Mouse (Mus musculus) cerebellum, adult (tissue): ENCODE measurements at regions not wholly inside any gene's neighbourhood (a gene's known extent, or its start where the extent isn't known, plus 50 kb on each side); places are given as distances from the start of the nearest gene placed in this dataset.
"Not testable (repeated sequence)": the region's sequence is repeated elsewhere in the genome, so short reads cannot be mapped to it uniquely, and the experiment has no call there.

ENCODE experiments used
- ATAC-seq: cut with Nextera tagmentation; 2 replicates; pipeline ENCODE4 v1.9.2; 2017; ENCODE audit warnings: mild to moderate bottlenecking, moderate library complexity, mixed read lengths; ENCODE audit not compliant: insufficient number of reproducible peaks, low FRiP score, low TSS enrichment

GRCm38 (mm10) chr17:84844950-84845349, 54.4 kb upstream of the Lrpprc start:
- ATAC-seq: no peak

- no peak for ATAC-seq
Measured at GRCm38 (mm10) chr17:84846141-84846540, 55.6 kb upstream of the Lrpprc start.

- no peak for ATAC-seq
Measured at GRCm38 (mm10) chr17:84848385-84849030, 57.9 kb upstream of the Lrpprc start.

- ATAC-seq: no peak
Measured at GRCm38 (mm10) chr17:84849031-84849405, 58.4 kb upstream of the Lrpprc start.

GRCm38 (mm10) chr17:84850464-84850863, 59.9 kb upstream of the Lrpprc start:
- no peak for ATAC-seq

GRCm38 (mm10) chr17:84850893-84851292, 60.3 kb upstream of the Lrpprc start:
- ATAC-seq: no peak

- ATAC-seq: no peak
Measured at GRCm38 (mm10) chr17:84856971-84857370, 66.4 kb upstream of the Lrpprc start.

- ATAC-seq: no peak
Measured at GRCm38 (mm10) chr17:84858830-84859229, 68.2 kb upstream of the Lrpprc start.

- no peak for ATAC-seq
Measured at GRCm38 (mm10) chr17:84859916-84860315, 69.3 kb upstream of the Lrpprc start.

- no peak for ATAC-seq
Measured at GRCm38 (mm10) chr17:84860835-84861234, 70.2 kb upstream of the Lrpprc start.

- not testable (repeated sequence) for ATAC-seq
Measured at GRCm38 (mm10) chr17:84864231-84864630, 73.6 kb upstream of the Lrpprc start.

- peak; percentile 96 for ATAC-seq
Measured at GRCm38 (mm10) chr17:84865158-84865557, 74.6 kb upstream of the Lrpprc start.

GRCm38 (mm10) chr17:84865566-84865965, 75.0 kb upstream of the Lrpprc start:
- ATAC-seq: no peak

GRCm38 (mm10) chr17:84869074-84869722, 78.6 kb upstream of the Lrpprc start:
- ATAC-seq: no peak

- ATAC-seq: no peak
Measured at GRCm38 (mm10) chr17:84873554-84873953, 83.0 kb upstream of the Lrpprc start.

GRCm38 (mm10) chr17:84874494-84874893, 82.0 kb upstream of the Ppm1b start:
- no peak for ATAC-seq

- ATAC-seq: no peak
Measured at GRCm38 (mm10) chr17:84875031-84875430, 81.5 kb upstream of the Ppm1b start.

- no peak for ATAC-seq
Measured at GRCm38 (mm10) chr17:84876037-84876436, 80.5 kb upstream of the Ppm1b start.

- peak; percentile 49; the same call in 1 of the 2 replicates for ATAC-seq
Measured at GRCm38 (mm10) chr17:84877176-84877863, 79.2 kb upstream of the Ppm1b start.

GRCm38 (mm10) chr17:84877864-84878224, 78.7 kb upstream of the Ppm1b start:
- ATAC-seq: peak; percentile 59; the same call in 1 of the 2 replicates

- no peak for ATAC-seq
Measured at GRCm38 (mm10) chr17:84878316-84878715, 78.2 kb upstream of the Ppm1b start.

GRCm38 (mm10) chr17:84879146-84879545, 77.4 kb upstream of the Ppm1b start:
- ATAC-seq: no peak
